Mouse (Mus musculus): ENCODE measurements around the gene Acvrl1. TPM values are rescaled to one million over a fixed set of nuclear protein-coding genes. Genes with fewer than 3 reads are reported as not detected.
A peak's percentile ranks its signal among the peaks of the same experiment; 100 is the strongest.

The Acvrl1 gene
- polyA plus RNA-seq, 1 experiment = 4.8 TPM

- Histone ChIP-seq H3K27me3 (ENCODE audit: control insufficient read depth, insufficient read depth, low read length) (peaks cover 3% of the 10 kb centered on the region; the same call in 1 of the 2 replicates), H3K36me3 (ENCODE audit: control insufficient read depth, insufficient read depth, low read length) (no peaks in the 10 kb centered on the region), H3K27ac (ENCODE audit: control insufficient read depth, insufficient read depth, low read depth, low read length) (no peak overlapping the region), H3K4me3 (ENCODE audit: control insufficient read depth, low read depth, low read length) (no peak overlapping the region), H3K4me1 (ENCODE audit: control insufficient read depth, insufficient read depth, low read length) (peaks cover 26% of the 10 kb centered on the region)
- no peak for TF ChIP-seq POLR2A (IDR thresholded peaks at IDR 0.05; ENCODE audit: control insufficient read depth, low read depth, low read length)
- TF ChIP-seq CTCF (IDR thresholded peaks at IDR 0.05; ENCODE audit: control insufficient read depth, insufficient read depth, insufficient replicate concordance, low read depth, low read length) = no peak
Measured at GRCm38 (mm10) chr15:101125561-101125960, 2.8 kb upstream of the Acvrl1 start.

GRCm38 (mm10) chr15:101126876-101127544 lies 1.3 kb upstream of the Acvrl1 start:
- Histone ChIP-seq H3K4me3 (ENCODE audit: control insufficient read depth, low read depth, low read length) (0 out of 2 replicates have a peak overlapping the region, but pooled peaks have one; percentile 8), H3K4me1 (ENCODE audit: control insufficient read depth, insufficient read depth, low read length) (peaks cover 26% of the 10 kb centered on the region), H3K36me3 (ENCODE audit: control insufficient read depth, insufficient read depth, low read length) (no peaks in the 10 kb centered on the region), H3K27ac (ENCODE audit: control insufficient read depth, insufficient read depth, low read depth, low read length) (peak overlapping the region; percentile 23; the same call in 1 of the 2 replicates), H3K27me3 (ENCODE audit: control insufficient read depth, insufficient read depth, low read length) (peaks cover 3% of the 10 kb centered on the region; the same call in 1 of the 2 replicates)
- TF ChIP-seq CTCF (IDR thresholded peaks at IDR 0.05; ENCODE audit: control insufficient read depth, insufficient read depth, insufficient replicate concordance, low read depth, low read length) = no peak
- TF ChIP-seq POLR2A (IDR thresholded peaks at IDR 0.05; ENCODE audit: control insufficient read depth, low read depth, low read length) = no peak

GRCm38 (mm10) chr15:101129412-101129811 lies 1.1 kb downstream of the Acvrl1 start:
- Histone ChIP-seq H3K36me3 (ENCODE audit: control insufficient read depth, insufficient read depth, low read length) (no peaks in the 10 kb centered on the region), H3K4me1 (ENCODE audit: control insufficient read depth, insufficient read depth, low read length) (peaks cover 26% of the 10 kb centered on the region), H3K4me3 (ENCODE audit: control insufficient read depth, low read depth, low read length) (peak overlapping the region; percentile 38), H3K27me3 (ENCODE audit: control insufficient read depth, insufficient read depth, low read length) (peaks cover 3% of the 10 kb centered on the region; the same call in 1 of the 2 replicates), H3K27ac (ENCODE audit: control insufficient read depth, insufficient read depth, low read depth, low read length) (no peak overlapping the region)
- TF ChIP-seq POLR2A (IDR thresholded peaks at IDR 0.05; ENCODE audit: control insufficient read depth, low read depth, low read length) (no peak), CTCF (IDR thresholded peaks at IDR 0.05; ENCODE audit: control insufficient read depth, insufficient read depth, insufficient replicate concordance, low read depth, low read length) (no peak)

GRCm38 (mm10) chr15:101131498-101131897 lies 3.2 kb downstream of the Acvrl1 start:
- TF ChIP-seq CTCF (IDR thresholded peaks at IDR 0.05; ENCODE audit: control insufficient read depth, insufficient read depth, insufficient replicate concordance, low read depth, low read length) (no peak), POLR2A (IDR thresholded peaks at IDR 0.05; ENCODE audit: control insufficient read depth, low read depth, low read length) (no peak)
- H3K4me1 ChIP-seq (ENCODE audit: control insufficient read depth, insufficient read depth, low read length) = peaks cover 26% of the 10 kb centered on the region
- no peak overlapping the region for H3K27ac ChIP-seq (ENCODE audit: control insufficient read depth, insufficient read depth, low read depth, low read length)

GRCm38 (mm10) chr15:101132041-101132440 lies 3.7 kb downstream of the Acvrl1 start:
- no peaks in the 10 kb centered on the region for H3K36me3 ChIP-seq (ENCODE audit: control insufficient read depth, insufficient read depth, low read length)
- peaks cover 3% of the 10 kb centered on the region; the same call in 1 of the 2 replicates for H3K27me3 ChIP-seq (ENCODE audit: control insufficient read depth, insufficient read depth, low read length)
- H3K4me1 ChIP-seq (ENCODE audit: control insufficient read depth, insufficient read depth, low read length) = peaks cover 24% of the 10 kb centered on the region
- H3K4me3 ChIP-seq (ENCODE audit: control insufficient read depth, low read depth, low read length) = no peak overlapping the region
- TF ChIP-seq POLR2A (IDR thresholded peaks at IDR 0.05; ENCODE audit: control insufficient read depth, low read depth, low read length) = no peak
- no peak for TF ChIP-seq CTCF (IDR thresholded peaks at IDR 0.05; ENCODE audit: control insufficient read depth, insufficient read depth, insufficient replicate concordance, low read depth, low read length)
- H3K27ac ChIP-seq (ENCODE audit: control insufficient read depth, insufficient read depth, low read depth, low read length) = no peak overlapping the region

More at GRCm38 (mm10) chr15:101131498-101131897, 3.2 kb downstream of the Acvrl1 start:
- no peak overlapping the region for H3K4me3 ChIP-seq (ENCODE audit: control insufficient read depth, low read depth, low read length)
- H3K36me3 ChIP-seq (ENCODE audit: control insufficient read depth, insufficient read depth, low read length) = no peaks in the 10 kb centered on the region
- H3K27me3 ChIP-seq (ENCODE audit: control insufficient read depth, insufficient read depth, low read length) = peaks cover 3% of the 10 kb centered on the region; the same call in 1 of the 2 replicates

GRCm38 (mm10) chr15:101132761-101133160 lies 4.4 kb downstream of the Acvrl1 start:
- TF ChIP-seq POLR2A (IDR thresholded peaks at IDR 0.05; ENCODE audit: control insufficient read depth, low read depth, low read length) = no peak
- TF ChIP-seq CTCF (IDR thresholded peaks at IDR 0.05; ENCODE audit: control insufficient read depth, insufficient read depth, insufficient replicate concordance, low read depth, low read length) = no peak
- H3K36me3 ChIP-seq (ENCODE audit: control insufficient read depth, insufficient read depth, low read length) = no peaks in the 10 kb centered on the region
- H3K27me3 ChIP-seq (ENCODE audit: control insufficient read depth, insufficient read depth, low read length) = peaks cover 3% of the 10 kb centered on the region; the same call in 1 of the 2 replicates
- H3K27ac ChIP-seq (ENCODE audit: control insufficient read depth, insufficient read depth, low read depth, low read length) = no peak overlapping the region
- peaks cover 23% of the 10 kb centered on the region for H3K4me1 ChIP-seq (ENCODE audit: control insufficient read depth, insufficient read depth, low read length)
- no peak overlapping the region for H3K4me3 ChIP-seq (ENCODE audit: control insufficient read depth, low read depth, low read length)

- no peaks in the 10 kb centered on the region for H3K36me3 ChIP-seq (ENCODE audit: control insufficient read depth, insufficient read depth, low read length)
- peaks cover 12% of the 10 kb centered on the region for H3K4me1 ChIP-seq (ENCODE audit: control insufficient read depth, insufficient read depth, low read length)
Measured at GRCm38 (mm10) chr15:101133993-101134704, 5.8 kb downstream of the Acvrl1 start.

More at GRCm38 (mm10) chr15:101133993-101134704, 5.8 kb downstream of the Acvrl1 start:
- no peaks in the 10 kb centered on the region for H3K27me3 ChIP-seq (ENCODE audit: control insufficient read depth, insufficient read depth, low read length)
- H3K27ac ChIP-seq (ENCODE audit: control insufficient read depth, insufficient read depth, low read depth, low read length) = no peak overlapping the region
- TF ChIP-seq POLR2A (IDR thresholded peaks at IDR 0.05; ENCODE audit: control insufficient read depth, low read depth, low read length) = no peak
- TF ChIP-seq CTCF (IDR thresholded peaks at IDR 0.05; ENCODE audit: control insufficient read depth, insufficient read depth, insufficient replicate concordance, low read depth, low read length) = no peak
- no peak overlapping the region for H3K4me3 ChIP-seq (ENCODE audit: control insufficient read depth, low read depth, low read length)

All from testis, adult 2 months (tissue).